Comparison of ENCODE assay signal across 14 mouse cellular contexts in genomic region chr7:91514445-91514844, GRCm38 (mm10).
DNase-seq lines count a peak whose midpoint lies in the region; ATAC-seq lines count a peak whose summit lies in the region.
"Had no signal": no experiment of that assay in that cellular context is flagged by ENCODE, and none has a peak within 500 bp of the region (broad histone marks: within the 10 kb centered on the region; RNA-seq: fewer than 3 reads in every experiment).

No protein-coding gene starts in this region.

- H3K9me3 ChIP-seq in forebrain, embryonic 14.5 days (replicated peaks; ENCODE audit: control insufficient read depth, low read length), result no peaks in the 10 kb centered on the region
- H3K9me3 ChIP-seq: limb, embryonic 15.5 days; midbrain, embryonic 12.5 days had no signal

- no peak overlapping the region for H3K9ac ChIP-seq in forebrain, embryonic 14.5 days (ENCODE audit: low read length)
- H3K9ac ChIP-seq: limb, embryonic 15.5 days; lung, embryonic 14.5 days; midbrain, embryonic 12.5 days had no signal

- H3K27me3 ChIP-seq in forebrain, embryonic 14.5 days (replicated peaks; ENCODE audit: control insufficient read depth, insufficient read depth, low read length), result no peaks in the 10 kb centered on the region
- H3K27me3 ChIP-seq: limb, embryonic 15.5 days; midbrain, embryonic 12.5 days had no signal

- H3K4me1 ChIP-seq in forebrain, embryonic 14.5 days (ENCODE audit: control insufficient read depth, insufficient read depth, low read length), result peaks cover 5% of the 10 kb centered on the region; the same call in 1 of the 2 replicates
- H3K4me1 ChIP-seq: limb, embryonic 15.5 days; midbrain, embryonic 12.5 days had no signal

- H3K4me2 ChIP-seq in forebrain, embryonic 14.5 days (ENCODE audit: low read length), result no peak overlapping the region
- H3K4me2 ChIP-seq: limb, embryonic 15.5 days; lung, embryonic 14.5 days; midbrain, embryonic 12.5 days had no signal

- no peak overlapping the region for H3K4me3 ChIP-seq in forebrain, embryonic 14.5 days (ENCODE audit: low read depth, low read length)
- H3K4me3 ChIP-seq: left cerebral cortex, adult 2 months; limb, embryonic 15.5 days; midbrain, embryonic 12.5 days had no signal

- no peaks in the 10 kb centered on the region for H3K36me3 ChIP-seq in forebrain, embryonic 14.5 days (ENCODE audit: control insufficient read depth, insufficient read depth, low read length)
- H3K36me3 ChIP-seq: limb, embryonic 15.5 days; midbrain, embryonic 12.5 days had no signal

- peak; percentile 75 for ATAC-seq in forebrain, embryonic 14.5 days
- ATAC-seq in activated CD4-positive, CD25-positive, alpha-beta regulatory T cell, adult 4 months, result no peak

- intact Hi-C loops in left cerebral cortex, postnatal 4 days (cut with DNase I), result no loop called here

- H3K27ac ChIP-seq in forebrain, embryonic 14.5 days (ENCODE audit: low read depth, low read length), result no peak overlapping the region
- H3K27ac ChIP-seq: left cerebral cortex, adult 2 months; limb, embryonic 15.5 days; midbrain, embryonic 12.5 days had no signal

- DNase-seq in left cerebral cortex, postnatal 4 days, result peak; percentile 48
- DNase-seq in left cerebral cortex, adult 11 months (ENCODE audit: low spot score), result no peak
- peak; percentile 26 for DNase-seq in brain, embryonic 18.5 days (ENCODE audit: low read depth, low spot score)
- peak; percentile 88 for DNase-seq in forebrain, embryonic 14.5 days (ENCODE audit: low spot score)
- peak; percentile 24 to 37 for DNase-seq in layer of hippocampus, postnatal 25 days (ENCODE audit: extremely low spot score in 1 of 2, low spot score in 1 of 2)
- no peak for DNase-seq in thymus, postnatal 36 days
- DNase-seq: adrenal gland, adult 8-10 months; heart, adult 18-20 months; kidney, adult 11 months; lung, embryonic 14.5 days had no signal

- 24% methylated on average over 3 of the region's 3 CpGs for WGBS in forebrain, embryonic 14.5 days

Comparison
In these comparisons a context has a peak if more than half of its experiments do, and no peak if none do; other contexts are left out.
1. DNase-seq: peak in left cerebral cortex, postnatal 4 days (single experiment), brain, embryonic 18.5 days (single experiment), forebrain, embryonic 14.5 days (single experiment) and layer of hippocampus, postnatal 25 days (2 of 2); none in left cerebral cortex, adult 11 months (single experiment) and thymus, postnatal 36 days (0 of 2).